Mouse (Mus musculus) lung, adult 18-20 months (tissue): Measurements from ENCODE around the gene Iqca.

Source experiments
- DNase-seq, 2 experiments: peaks; one replicate each; pipeline ENCODE4 v3.0.0; 2022; ENCODE audit warnings: mixed read lengths in 2 of 2

Gene Iqca

GRCm38 (mm10) chr1:90153099-90153744, at the start of gene Iqca:
Gene Iqca, minus strand, starts transcription at chr1:90153401.
- DNase-seq = peak; percentile 78 to 84

DNA sequence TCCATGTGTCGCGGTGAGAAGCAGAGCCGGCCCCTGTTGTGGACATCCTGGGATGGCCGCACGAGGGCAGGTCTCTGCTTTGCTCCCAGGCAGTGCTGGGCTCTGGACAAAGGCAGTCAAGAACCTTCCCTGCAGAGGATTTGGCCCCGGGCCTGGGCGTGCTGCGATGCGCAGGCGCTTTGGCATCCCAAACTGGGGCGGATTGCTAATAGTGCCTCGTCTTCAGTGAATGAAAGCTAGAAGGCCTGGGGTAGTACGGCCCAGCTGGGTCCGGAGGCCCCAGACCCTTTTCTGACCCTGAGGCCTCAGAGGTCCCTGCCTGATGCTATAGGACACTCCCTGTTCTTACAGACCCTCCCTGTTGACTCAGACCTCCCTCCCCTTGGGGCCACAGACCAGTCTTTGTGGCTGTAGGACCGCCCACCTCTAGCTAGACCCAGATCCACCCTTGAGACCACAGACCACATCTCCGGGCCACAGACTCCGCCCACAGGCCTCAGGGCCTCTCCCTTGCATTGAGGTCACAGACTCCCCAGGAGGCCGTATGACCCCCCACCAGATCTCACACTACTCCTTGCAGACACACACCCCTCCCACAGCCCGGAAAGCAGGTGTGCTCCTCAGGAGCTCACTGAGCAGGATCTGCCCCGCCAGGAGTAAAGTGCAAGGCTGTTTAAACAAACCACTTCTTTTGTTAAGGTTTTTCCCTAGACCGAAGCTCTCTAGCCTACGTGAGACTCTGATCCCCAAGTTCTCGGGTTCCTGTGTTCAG, 49.2 kb upstream of the Iqca start:
- DNase-seq = peak; percentile 77 to 78

GRCm38 (mm10) chr1:90201655-90202054, 48.5 kb upstream of the Iqca start:
- no peak for DNase-seq

- no peak for DNase-seq
Observed at GRCm38 (mm10) chr1:90201246-90201645, 48.0 kb upstream of the Iqca start.

- DNase-seq = no peak
Observed at GRCm38 (mm10) chr1:90189046-90189445, 35.8 kb upstream of the Iqca start.

- no peak for DNase-seq
Observed at GRCm38 (mm10) chr1:90186874-90187273, 33.7 kb upstream of the Iqca start.

GRCm38 (mm10) chr1:90186173-90186572, 33.0 kb upstream of the Iqca start:
- DNase-seq = no peak

DNA sequence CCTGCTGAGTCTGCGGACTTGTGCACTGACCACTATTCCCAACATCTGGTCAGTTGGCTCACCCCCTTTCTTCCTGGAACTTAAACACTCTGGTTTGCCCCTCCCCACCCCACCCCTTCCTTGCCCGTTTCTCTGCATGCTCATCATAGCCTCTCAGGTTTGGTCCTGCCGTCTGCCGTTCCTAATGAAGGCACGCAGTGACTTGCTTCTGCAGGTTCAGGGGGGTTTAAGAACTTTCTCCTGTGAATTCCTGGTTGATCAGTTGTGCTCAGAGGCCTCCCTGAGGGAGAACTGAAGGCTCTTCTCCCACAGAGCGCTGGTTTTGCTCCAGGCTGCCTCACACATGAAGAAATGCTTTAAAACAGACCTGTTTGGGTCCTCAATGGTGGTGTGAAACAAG, 30.4 kb upstream of the Iqca start:
- no peak for DNase-seq

DNA sequence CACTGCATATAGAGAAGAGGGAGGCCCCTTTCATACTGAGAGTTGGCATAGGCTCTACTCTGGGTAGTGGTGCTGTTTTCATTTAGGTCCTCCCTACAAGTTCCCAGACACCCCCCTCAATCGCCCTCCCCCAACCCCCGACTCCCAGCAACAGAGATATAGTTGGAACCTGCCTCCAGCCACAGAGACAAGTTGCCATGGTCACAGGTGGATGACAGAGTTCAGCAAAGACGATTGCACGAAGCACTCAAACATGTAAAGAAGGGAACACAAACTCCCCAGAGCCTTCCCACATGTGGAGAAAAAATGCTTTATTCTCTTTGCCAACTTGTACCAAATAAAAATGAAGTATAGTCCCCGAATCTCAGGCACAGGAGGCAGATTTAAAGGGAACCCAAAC, 29.3 kb upstream of the Iqca start:
- no peak for DNase-seq

DNA sequence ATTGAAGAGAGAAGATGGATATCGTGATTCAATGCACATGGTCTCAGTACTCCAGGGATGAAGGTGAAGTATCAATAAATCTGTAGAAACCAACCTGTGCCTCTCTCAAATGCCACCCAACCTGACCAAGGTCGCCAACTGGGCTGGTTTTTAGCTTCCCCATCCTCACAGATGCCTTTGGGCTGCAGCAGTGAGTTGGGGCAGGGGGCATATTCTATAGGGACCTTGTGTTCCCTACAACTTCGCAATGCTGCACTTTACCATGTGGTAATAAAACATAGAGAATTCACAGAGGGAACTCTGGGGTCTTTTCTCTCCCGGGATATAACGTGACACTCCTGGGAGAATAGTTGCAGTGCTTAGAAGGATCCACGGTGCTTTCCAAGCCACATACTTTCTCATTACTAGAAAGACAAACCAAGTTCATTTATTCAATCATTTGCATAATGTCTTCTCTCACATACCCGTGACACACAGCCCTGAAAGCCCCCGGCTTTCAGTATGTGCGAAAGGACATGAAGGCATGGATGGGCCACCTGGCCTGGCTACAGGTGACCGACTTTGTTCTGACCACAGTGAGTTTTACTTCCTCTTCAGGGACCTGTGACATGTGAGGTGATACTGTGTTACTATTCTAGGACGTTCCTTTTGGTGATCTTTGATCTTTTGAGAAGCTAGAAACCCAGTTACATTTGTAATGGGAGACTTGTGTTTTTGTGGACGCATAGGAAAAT, 27.9 kb upstream of the Iqca start:
- DNase-seq = no peak

DNA sequence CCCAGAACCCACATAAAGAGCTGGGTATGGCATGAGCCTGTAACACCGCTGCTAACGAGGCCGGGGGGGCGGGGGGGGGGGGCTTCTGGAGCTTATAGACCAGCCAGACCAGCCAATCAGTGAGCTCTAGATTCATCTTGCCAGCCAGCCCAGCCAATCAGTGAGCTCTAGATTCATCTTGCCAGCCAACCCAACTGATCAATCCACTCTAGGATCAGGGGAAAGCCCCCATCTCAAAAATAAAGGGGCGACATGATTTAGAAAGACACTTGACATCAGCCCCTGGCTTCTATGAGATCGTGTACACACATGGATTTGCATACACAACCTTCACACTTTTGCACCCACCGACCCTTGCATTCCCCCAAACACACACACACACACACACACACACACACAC, 27.3 kb upstream of the Iqca start:
- no peak for DNase-seq

DNA sequence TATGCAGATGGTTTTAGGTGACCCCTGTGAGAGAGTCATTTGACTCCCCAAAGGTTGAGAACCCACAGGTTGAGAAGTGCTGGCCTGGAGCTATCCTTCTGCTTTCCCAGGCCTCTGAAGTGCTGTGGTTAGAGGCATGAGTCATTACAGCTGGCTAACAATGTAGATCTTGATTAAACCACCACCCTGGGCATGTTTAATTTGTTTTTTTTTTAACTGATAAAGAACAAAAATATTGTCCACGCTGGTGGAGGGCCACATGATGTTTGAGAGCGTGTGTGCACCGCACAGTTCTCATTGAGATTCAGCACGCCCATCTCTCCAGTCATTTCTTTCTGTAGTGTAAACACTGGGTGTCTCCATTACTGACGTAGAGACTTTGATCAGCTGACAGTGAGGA, 24.8 kb upstream of the Iqca start:
- DNase-seq = peak in 1 of 2 experiments; percentile 11

GRCm38 (mm10) chr1:90177565-90177964, 24.4 kb upstream of the Iqca start:
- no peak for DNase-seq

DNA sequence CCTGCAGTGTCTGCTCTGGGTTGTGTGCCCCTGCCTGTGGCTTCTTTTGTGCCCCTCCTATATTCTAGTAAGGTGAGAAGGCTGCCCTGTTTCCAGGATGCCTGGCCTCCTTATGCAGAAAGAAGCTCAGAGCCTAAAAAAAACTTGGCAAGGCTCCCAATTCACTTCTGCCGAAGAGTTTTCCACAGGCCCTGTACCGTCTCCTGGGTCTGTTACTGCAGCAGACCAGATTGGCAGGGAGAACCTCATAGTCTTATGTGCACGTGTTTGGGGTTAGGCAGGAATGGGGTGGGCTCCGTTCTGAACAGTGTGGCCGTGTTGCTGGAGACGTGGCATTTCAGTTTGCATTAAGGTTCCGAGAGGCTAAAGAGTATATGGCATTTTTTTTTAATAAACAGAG, 23.0 kb upstream of the Iqca start:
- no peak for DNase-seq

- DNase-seq = no peak
Observed at GRCm38 (mm10) chr1:90174338-90174737, 21.1 kb upstream of the Iqca start.

- DNase-seq = no peak
Observed at GRCm38 (mm10) chr1:90164319-90164718, 11.1 kb upstream of the Iqca start.

- DNase-seq = no peak
Observed at GRCm38 (mm10) chr1:90163161-90163560, 10.0 kb upstream of the Iqca start.

- DNase-seq = peak in 1 of 2 experiments; percentile 29
Observed at GRCm38 (mm10) chr1:90162379-90162857, 9.2 kb upstream of the Iqca start.

- peak in 1 of 2 experiments; percentile 21 for DNase-seq
Observed at GRCm38 (mm10) chr1:90161623-90162022, 8.4 kb upstream of the Iqca start.

- DNase-seq = no peak
Observed at GRCm38 (mm10) chr1:90159927-90160326, 6.7 kb upstream of the Iqca start.

- no peak for DNase-seq
Observed at GRCm38 (mm10) chr1:90156589-90156988, 3.4 kb upstream of the Iqca start.

DNA sequence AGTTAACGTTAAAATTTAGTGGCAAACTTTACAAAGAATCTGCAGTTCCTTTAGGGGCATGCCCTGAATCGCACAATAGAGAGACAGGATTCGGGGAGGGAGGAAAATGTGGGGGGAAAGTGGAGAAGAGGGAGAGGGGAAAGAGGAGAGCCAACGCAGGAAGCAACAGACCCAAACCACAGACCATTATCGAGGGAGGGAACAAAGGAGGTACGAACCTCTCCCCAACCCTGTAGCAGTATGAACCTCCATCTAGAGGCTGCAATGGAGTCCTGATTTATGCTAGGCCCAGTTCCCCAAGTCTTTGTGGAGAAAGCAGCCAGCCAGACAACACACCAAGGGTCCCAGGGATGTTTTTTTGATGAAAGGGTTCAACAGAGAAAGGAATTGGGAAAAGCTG, 586 bp upstream of the Iqca start:
- DNase-seq = no peak

- DNase-seq = no peak
Observed at GRCm38 (mm10) chr1:90139729-90140128, 13.5 kb downstream of the Iqca start.

- DNase-seq = no peak
Observed at GRCm38 (mm10) chr1:90132402-90132801, 20.8 kb downstream of the Iqca start.
